Mouse (Mus musculus) hindbrain, postnatal 0 days (tissue): ENCODE measurements around the gene Slc6a17. TPM values are rescaled to one million over a fixed set of nuclear protein-coding genes. Genes with fewer than 3 reads are reported as not detected.
A peak's percentile ranks its signal among the peaks of the same experiment; 100 is the strongest.

Experiments used
- ATAC-seq: fragments of 200-750 bp; cut with Nextera tagmentation; 2 replicates; pipeline ENCODE4 v1.8.0; 2017; ENCODE audit warnings: mild to moderate bottlenecking, moderate TSS enrichment, moderate library complexity
- DNase-seq: peaks from one replicate; pipeline ENCODE4 v3.0.0-alpha.2; 2015; ENCODE audit warnings: low spot score
- H3K27ac ChIP-seq: fragments of 300-500 bp; sonication (generic); 2 replicates; pipeline ENCODE4 v1.5.1; 2014; ENCODE audit warnings: mild to moderate bottlenecking
- H3K27me3 ChIP-seq: fragments of 300-500 bp; sonication (generic); 2 replicates; pipeline ENCODE4 v1.6.1; 2014; ENCODE audit warnings: low read length, mixed read lengths; ENCODE audit not compliant: insufficient read depth
- H3K36me3 ChIP-seq: fragments of 300-500 bp; sonication (generic); 2 replicates; pipeline ENCODE4 v1.6.1; 2014; ENCODE audit warnings: low read length, mixed read lengths; ENCODE audit not compliant: insufficient read depth
- H3K4me1 ChIP-seq: fragments of 300-500 bp; sonication (generic); 2 replicates; pipeline ENCODE4 v1.6.1; 2014; ENCODE audit warnings: antibody characterized with exemption, low read length, mixed read lengths; ENCODE audit not compliant: insufficient read depth
- H3K4me2 ChIP-seq: fragments of 300-500 bp; sonication (generic); 2 replicates; pipeline ENCODE4 v1.6.1; 2014; ENCODE audit warnings: low read depth, mild to moderate bottlenecking, low read length, moderate library complexity, mixed read lengths
- H3K4me3 ChIP-seq: fragments of 300-500 bp; sonication (generic); 2 replicates; pipeline ENCODE4 v1.5.1; 2014; ENCODE audit warnings: low read length
- H3K9ac ChIP-seq: fragments of 300-500 bp; sonication (generic); replicated peaks from 2 replicates; pipeline ENCODE4 v1.6.1; 2014; ENCODE audit warnings: mild to moderate bottlenecking, low read length, moderate library complexity, mixed read lengths
- H3K9me3 ChIP-seq: fragments of 300-500 bp; sonication (generic); 2 replicates; pipeline ENCODE4 v1.6.1; 2016; ENCODE audit warnings: low read length, mixed read lengths
- CTCF ChIP-seq: IDR thresholded peaks from 2 replicates; pipeline ENCODE4 v1.5.1; 2016; ENCODE audit warnings: antibody characterized with exemption, control low read depth, low read depth
- WGBS: fragments of 180-500 bp; shearing (Covaris S2); extraction: QIAGEN DNeasy Blood & Tissue Kit; methylation state at CpG from one replicate; pipeline ENCODE4 v1.1.7; 2014; 5-methylcytosine and 5-hydroxymethylcytosine counted together
- polyA plus RNA-seq: library from polyadenylated mRNA; unstranded; fragments of >200 nt; fragmentation: Nextera tagmentation; extraction: Ambion mirVana; gene quantifications from 2 replicates; pipeline ENCODE4 v1.2.1, GENCODE M21; 2015
- total RNA-seq: library from RNA; depleted of rRNA; stranded (reverse); fragments of >200 nt; gene quantifications from 2 replicates; pipeline ENCODE4 v1.2.3, GENCODE M21; 2014; rRNA removed

Gene Slc6a17
- total RNA-seq, result 66.3 and 71.8 TPM in 2 replicates
- polyA plus RNA-seq, result 18.9 and 20.6 TPM in 2 replicates

- Histone ChIP-seq H3K4me1 (peaks cover 12% of the 10 kb centered on the region; the same call in 1 of the 2 replicates), H3K9ac (peak within 1 kb of the TSS; percentile 71)
Measured at GRCm38 (mm10) chr3:107517631-107518108, at the start of gene Slc6a17. Gene Slc6a17 (minus strand): TSS chr3:107518018.

GRCm38 (mm10) chr3:107565331-107565730 is 47.5 kb upstream of the Slc6a17 start:
- Histone ChIP-seq H3K4me2 (no peak overlapping the region), H3K27ac (no peak overlapping the region), H3K4me3 (no peak overlapping the region), H3K9me3 (no peaks in the 10 kb centered on the region), H3K27me3 (no peaks in the 10 kb centered on the region), H3K4me1 (no peaks in the 10 kb centered on the region), H3K9ac (no peak overlapping the region), H3K36me3 (no peaks in the 10 kb centered on the region)
- no peak for ATAC-seq
- no peak for DNase-seq
- TF ChIP-seq CTCF, result no peak
- 36% methylated on average over 3 of the region's 3 CpGs for whole genome bisulfite sequencing

More at GRCm38 (mm10) chr3:107517631-107518108, at the start of gene Slc6a17:
- Histone ChIP-seq H3K4me2 (peak within 1 kb of the TSS; percentile 88), H3K9me3 (no peaks in the 10 kb centered on the region), H3K4me3 (peak within 1 kb of the TSS; percentile 63), H3K27me3 (no peaks in the 10 kb centered on the region), H3K27ac (peak within 1 kb of the TSS; percentile 83), H3K36me3 (no peaks in the 10 kb centered on the region)
- peak; percentile 86 for ATAC-seq
- TF ChIP-seq CTCF, result peak; percentile 26; the same call in 1 of the 2 replicates
- DNase-seq, result peak; percentile 83
- WGBS, result 1% methylated on average over 65 of the region's 68 CpGs

- ATAC-seq, result no peak
- no peak for TF ChIP-seq CTCF
- Histone ChIP-seq H3K9ac (no peak overlapping the region), H3K9me3 (no peaks in the 10 kb centered on the region), H3K36me3 (no peaks in the 10 kb centered on the region), H3K27ac (no peak overlapping the region), H3K27me3 (no peaks in the 10 kb centered on the region), H3K4me1 (no peaks in the 10 kb centered on the region), H3K4me3 (no peak overlapping the region), H3K4me2 (no peak overlapping the region)
- DNase-seq, result no peak
- 42% methylated on average over 4 of the region's 4 CpGs for whole genome bisulfite sequencing
Measured at GRCm38 (mm10) chr3:107563880-107564279, 46.1 kb upstream of the Slc6a17 start.

DNA sequence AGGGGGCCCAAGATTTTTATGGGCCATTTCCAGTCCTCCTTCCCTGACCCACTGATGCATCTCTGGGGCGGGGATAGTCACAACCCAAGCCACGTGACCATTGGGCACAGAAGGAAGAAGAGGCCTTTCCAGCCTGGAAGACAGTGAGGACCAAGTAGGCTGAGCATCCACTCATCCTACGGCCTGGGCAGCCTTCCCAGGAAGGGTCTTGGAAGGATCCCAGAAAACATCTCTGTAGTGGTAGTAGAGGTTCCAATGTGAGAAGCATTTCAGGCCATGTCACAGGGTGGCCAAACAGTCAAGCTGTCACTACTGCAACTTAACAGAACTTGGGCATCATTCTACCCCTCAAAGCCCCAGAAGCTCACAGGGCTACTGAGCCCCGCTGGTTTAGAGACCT is 44.8 kb upstream of the Slc6a17 start:
- ATAC-seq (no peak), DNase-seq (no peak)
- no peak for TF ChIP-seq CTCF
- Histone ChIP-seq H3K4me3 (no peak overlapping the region), H3K27me3 (0 out of 2 replicates have a peak, but pooled peaks cover 5% of the 10 kb centered on the region), H3K4me1 (no peaks in the 10 kb centered on the region), H3K36me3 (no peaks in the 10 kb centered on the region), H3K27ac (no peak overlapping the region), H3K9ac (no peak overlapping the region), H3K4me2 (no peak overlapping the region), H3K9me3 (no peaks in the 10 kb centered on the region)
- 80% methylated on average over 4 of the region's 4 CpGs for WGBS

DNA sequence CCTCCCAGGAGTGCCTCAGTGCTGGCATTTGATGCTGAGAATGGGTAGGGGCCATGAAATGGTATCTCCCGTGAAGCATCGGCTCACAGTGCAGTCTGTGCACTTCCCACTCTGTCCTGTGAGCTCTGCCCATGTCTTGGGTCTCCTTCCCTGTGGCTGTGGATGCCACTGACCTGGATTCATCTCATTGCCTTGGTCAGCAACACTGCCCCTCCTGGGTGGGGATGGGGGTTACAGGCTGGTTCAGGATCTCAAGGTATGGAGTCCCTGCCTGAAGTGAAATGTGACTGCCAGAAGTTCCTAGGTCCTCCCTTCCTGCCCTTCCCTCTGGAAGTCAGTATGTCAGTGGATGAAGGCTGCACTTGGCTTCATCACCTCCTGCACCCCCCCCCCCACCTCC is 44.3 kb upstream of the Slc6a17 start:
- H3K27ac ChIP-seq, result no peak overlapping the region
- no peak for DNase-seq
- 86% methylated on average over 2 of the region's 2 CpGs for WGBS

GRCm38 (mm10) chr3:107559183-107559582 is 41.4 kb upstream of the Slc6a17 start:
- no peaks in the 10 kb centered on the region for H3K9me3 ChIP-seq
- H3K9ac ChIP-seq, result no peak overlapping the region
- no peak overlapping the region for H3K27ac ChIP-seq
- H3K4me2 ChIP-seq, result no peak overlapping the region
- no peak overlapping the region for H3K4me3 ChIP-seq
- no peaks in the 10 kb centered on the region for H3K4me1 ChIP-seq
- WGBS, result 16% methylated on average over 3 of the region's 3 CpGs
- 0 out of 2 replicates have a peak, but pooled peaks cover 6% of the 10 kb centered on the region for H3K27me3 ChIP-seq
- no peaks in the 10 kb centered on the region for H3K36me3 ChIP-seq
- DNase-seq (peak; percentile 82), ATAC-seq (peak; percentile 79)
- TF ChIP-seq CTCF, result peak; percentile 97

More for the DNA sequence above, 44.3 kb upstream of the Slc6a17 start:
- H3K9me3 ChIP-seq, result no peaks in the 10 kb centered on the region
- H3K36me3 ChIP-seq, result no peaks in the 10 kb centered on the region
- TF ChIP-seq CTCF, result no peak
- H3K4me1 ChIP-seq, result no peaks in the 10 kb centered on the region
- no peak overlapping the region for H3K4me3 ChIP-seq
- H3K9ac ChIP-seq, result no peak overlapping the region
- H3K27me3 ChIP-seq, result 0 out of 2 replicates have a peak, but pooled peaks cover 6% of the 10 kb centered on the region
- H3K4me2 ChIP-seq, result no peak overlapping the region
- no peak for ATAC-seq

- ATAC-seq, result no peak
Measured at GRCm38 (mm10) chr3:107558740-107559139, 40.9 kb upstream of the Slc6a17 start.

More at GRCm38 (mm10) chr3:107558740-107559139, 40.9 kb upstream of the Slc6a17 start:
- Histone ChIP-seq H3K27ac (no peak overlapping the region), H3K4me1 (no peaks in the 10 kb centered on the region), H3K9ac (no peak overlapping the region), H3K9me3 (no peaks in the 10 kb centered on the region), H3K4me3 (no peak overlapping the region), H3K36me3 (no peaks in the 10 kb centered on the region), H3K4me2 (no peak overlapping the region), H3K27me3 (0 out of 2 replicates have a peak, but pooled peaks cover 6% of the 10 kb centered on the region)
- DNase-seq, result no peak
- no peak for TF ChIP-seq CTCF
- 46% methylated on average over 3 of the region's 3 CpGs for WGBS
